Mouse (Mus musculus) gastrocnemius, adult 2 months (tissue): ENCODE measurements at regions not wholly inside any gene's neighbourhood (a gene's known extent, or its start where the extent isn't known, plus 50 kb on each side); places are given as distances from the start of the nearest gene placed in this dataset.

ENCODE experiments used
- DNase-seq: peaks from one replicate; pipeline ENCODE4 v3.0.0; 2022
- H3K27ac ChIP-seq: fragments of 200-600 bp; 2 replicates; pipeline ENCODE4 v1.8.1; 2022; ENCODE audit warnings: mild to moderate bottlenecking
- H3K4me3 ChIP-seq: fragments of 200-600 bp; 2 replicates; pipeline ENCODE4 v1.8.1; 2022; ENCODE audit warnings: mild to moderate bottlenecking, moderate library complexity
- CTCF ChIP-seq: fragments of 200-600 bp; IDR thresholded peaks from 2 replicates; pipeline ENCODE4 v1.8.1; 2022; ENCODE audit warnings: antibody characterized with exemption, mild to moderate bottlenecking, moderate library complexity
- intact Hi-C: fragments of 180-260 bp; cut with DNase I; formaldehyde crosslinking; loops from one replicate; pipeline ENCODE4 v1.15.1; 2025

DNA sequence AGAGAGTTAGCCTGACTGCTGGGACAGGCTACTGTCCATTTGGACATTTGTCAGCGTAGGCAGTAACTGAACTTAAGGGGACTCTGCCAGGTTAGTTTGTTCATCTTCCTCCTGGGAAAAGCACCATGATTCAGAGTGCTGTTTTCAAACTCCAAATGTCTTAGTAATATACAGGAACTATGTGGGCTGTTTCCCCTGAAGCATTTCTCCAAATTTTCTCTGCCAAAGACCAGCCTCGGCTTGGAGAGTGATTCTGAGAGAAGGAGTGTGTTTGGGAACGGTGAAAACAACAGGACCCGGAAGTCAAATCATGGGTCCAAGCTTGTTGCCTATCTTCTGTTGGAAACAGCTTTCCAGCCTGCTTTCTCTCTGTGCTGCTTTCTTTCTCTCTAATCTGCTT lies 52.1 kb downstream of the Rprm start:
- TF ChIP-seq CTCF = no peak
- Histone ChIP-seq H3K4me3 (no peak overlapping the region), H3K27ac (peak overlapping the region; percentile 35; the same call in 1 of the 2 replicates)
- intact Hi-C loops = no loop called here
- DNase-seq = peak; percentile 20

DNA sequence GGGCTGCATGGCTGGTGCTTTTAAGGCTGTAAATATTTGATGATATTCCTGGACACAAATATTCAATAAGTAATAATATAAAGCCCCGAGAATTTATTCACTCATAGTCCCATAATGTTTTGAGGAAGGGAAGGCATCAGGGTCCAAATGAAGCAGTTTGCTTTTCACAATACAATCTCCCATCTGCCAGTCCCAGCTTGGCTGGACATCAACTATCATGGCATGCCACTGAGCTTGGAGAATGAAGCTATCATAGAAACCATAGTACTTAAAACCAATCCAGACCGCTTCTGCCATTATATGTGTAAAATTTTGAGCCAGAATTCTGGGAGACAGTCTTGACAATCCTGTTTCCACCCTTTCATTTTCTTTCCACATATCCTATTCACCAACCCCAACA lies 56.5 kb downstream of the Rprm start:
- intact Hi-C loops = no loop called here
- no peak for DNase-seq
- Histone ChIP-seq H3K27ac (no peak overlapping the region), H3K4me3 (no peak overlapping the region)
- TF ChIP-seq CTCF = no peak

DNA sequence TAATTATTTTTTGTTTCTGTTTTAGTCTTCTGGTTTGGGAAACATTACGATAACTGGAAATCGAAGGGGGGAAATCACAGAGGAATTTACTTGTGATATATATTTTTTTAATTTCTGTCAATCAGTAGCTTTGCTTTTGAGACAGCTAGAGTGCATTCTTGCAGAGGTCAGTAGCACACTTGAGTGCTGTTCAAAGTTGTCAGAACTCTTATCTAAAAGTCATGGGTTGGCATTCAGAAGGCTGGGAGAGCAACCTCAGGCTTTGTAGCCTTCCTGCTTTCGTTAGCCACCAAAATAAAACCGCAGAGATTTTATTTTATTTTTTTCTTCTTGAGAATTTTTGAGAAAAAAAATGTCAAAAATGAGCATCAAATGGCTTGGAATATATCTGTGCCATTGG lies 62.6 kb downstream of the Rprm start:
- H3K27ac ChIP-seq = no peak overlapping the region
- no peak for DNase-seq
- no peak overlapping the region for H3K4me3 ChIP-seq
- intact Hi-C loops = no loop called here
- TF ChIP-seq CTCF = no peak

DNA sequence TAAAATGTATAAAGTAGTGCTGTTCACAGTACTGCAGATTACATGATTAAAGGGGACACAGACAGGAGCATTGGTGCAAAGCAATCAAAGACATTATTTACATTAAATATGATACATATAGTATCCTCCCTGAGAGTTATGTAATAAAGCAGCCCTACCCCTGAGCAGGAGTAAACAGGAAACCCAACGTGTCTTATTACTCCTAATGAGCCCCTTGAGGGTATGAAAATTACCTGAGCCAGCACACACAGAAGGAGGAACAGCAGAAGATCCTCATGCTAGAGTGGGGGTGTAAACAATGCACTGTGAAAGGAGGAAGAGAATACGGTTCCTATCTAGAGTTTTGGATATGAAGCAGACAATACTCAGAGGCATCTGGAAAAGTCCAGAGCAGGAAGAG lies 95.2 kb downstream of the Rprm start:
- no peak for DNase-seq
- Histone ChIP-seq H3K4me3 (no peak overlapping the region), H3K27ac (no peak overlapping the region)
- intact Hi-C loops = no loop called here
- no peak for TF ChIP-seq CTCF

DNA sequence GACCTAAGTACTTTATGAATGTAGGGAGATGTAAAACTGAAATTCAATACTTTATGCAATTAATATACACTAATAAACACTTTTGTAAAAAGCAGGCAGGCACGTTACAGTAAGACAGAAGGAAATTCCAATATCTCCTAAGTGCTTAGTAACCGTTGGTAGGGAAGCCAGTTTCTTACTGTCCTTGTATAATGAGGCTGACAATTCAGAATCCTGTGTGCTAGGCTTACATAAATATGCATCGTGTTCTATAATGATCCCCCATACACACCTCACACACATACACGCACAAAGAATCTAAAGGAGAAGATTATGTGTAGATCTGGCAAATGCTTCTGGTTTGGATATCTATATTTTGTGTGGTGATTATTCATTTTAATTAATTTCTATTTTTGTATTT lies 109.6 kb downstream of the Rprm start:
- DNase-seq = no peak
- intact Hi-C loops = no loop called here
- Histone ChIP-seq H3K4me3 (no peak overlapping the region), H3K27ac (no peak overlapping the region)
- no peak for TF ChIP-seq CTCF

DNA sequence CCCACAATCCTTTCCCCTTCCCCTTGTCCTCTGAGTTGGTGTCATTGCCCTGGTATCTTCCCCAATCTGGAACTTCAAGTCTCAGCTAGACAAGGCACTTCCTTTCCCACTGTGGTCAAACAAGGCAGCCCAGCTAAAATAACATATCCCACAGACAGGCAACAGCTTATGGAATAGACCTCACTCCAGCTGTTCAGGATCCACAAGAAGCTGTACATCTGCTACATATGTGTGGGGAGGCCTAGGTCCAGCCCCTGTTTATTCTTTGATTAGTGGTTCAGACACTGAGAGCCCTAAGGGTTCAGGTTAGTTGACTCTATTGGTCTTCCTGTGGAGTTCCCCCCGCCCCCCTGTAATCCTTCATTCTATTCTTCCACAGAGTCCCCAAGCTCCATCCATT lies 124.9 kb downstream of the Rprm start:
- TF ChIP-seq CTCF = no peak
- Histone ChIP-seq H3K4me3 (no peak overlapping the region), H3K27ac (no peak overlapping the region)
- no peak for DNase-seq
- intact Hi-C loops = no loop called here

DNA sequence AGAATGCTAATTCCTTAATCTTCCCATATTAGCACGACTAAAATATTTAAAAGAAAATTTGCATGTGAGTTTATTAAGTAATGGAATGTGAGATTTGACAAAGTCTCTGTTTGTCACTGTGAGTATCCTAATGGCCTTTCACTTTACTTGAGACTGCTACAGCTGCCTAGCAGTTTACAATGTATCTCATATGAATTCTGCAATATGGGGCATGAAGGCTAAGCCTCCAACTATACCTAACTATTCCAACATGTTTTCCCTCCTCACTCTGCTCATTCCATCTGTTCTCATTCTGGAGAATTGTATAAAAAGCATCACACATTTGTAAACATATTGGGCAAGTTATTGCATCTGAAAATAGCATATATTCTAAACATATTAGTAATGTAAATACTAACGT lies 137.1 kb downstream of the Rprm start:
- DNase-seq = no peak
- no peak overlapping the region for H3K4me3 ChIP-seq
- intact Hi-C loops = no loop called here
- H3K27ac ChIP-seq = no peak overlapping the region
- no peak for TF ChIP-seq CTCF

DNA sequence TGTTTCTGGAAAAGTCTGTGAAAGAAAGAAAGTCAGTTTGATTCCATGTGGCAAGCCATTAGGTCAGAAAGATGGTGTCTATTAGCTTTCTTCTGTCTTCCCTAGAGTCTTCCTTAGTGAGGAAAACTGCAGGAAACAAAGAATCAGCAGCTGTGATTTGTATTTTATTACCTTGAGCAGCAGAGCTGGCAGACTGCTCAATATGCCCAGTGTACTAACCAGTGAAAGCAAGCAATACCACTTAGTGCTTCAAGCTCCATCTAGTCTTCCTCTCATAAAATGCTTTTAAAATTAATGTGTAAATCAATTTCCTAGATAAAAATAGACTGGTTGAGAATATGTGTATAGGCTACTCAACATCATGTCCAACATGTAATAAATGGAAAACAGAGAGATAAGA lies 137.8 kb downstream of the Rprm start:
- no peak overlapping the region for H3K4me3 ChIP-seq
- no peak overlapping the region for H3K27ac ChIP-seq
- no peak for TF ChIP-seq CTCF
- intact Hi-C loops = no loop called here
- DNase-seq = no peak

DNA sequence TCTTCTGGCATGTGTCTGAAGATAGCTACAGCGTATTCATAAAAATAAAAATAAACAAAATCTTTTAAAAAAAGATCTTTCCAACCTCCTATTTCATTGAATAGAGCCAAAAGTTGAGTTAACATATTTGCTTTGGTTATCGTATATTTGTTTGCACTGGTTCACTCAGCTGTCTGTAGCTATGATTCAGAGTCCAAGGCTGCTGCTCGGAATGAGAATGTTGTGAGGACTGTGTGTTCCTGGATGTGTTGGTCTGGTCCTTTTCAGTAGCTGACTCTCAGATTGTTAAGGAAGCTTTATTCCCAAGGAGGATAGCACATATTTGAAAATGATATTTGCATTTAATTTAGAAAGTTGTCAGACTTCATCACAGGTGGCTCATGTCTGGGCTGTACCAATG lies 173.5 kb downstream of the Rprm start:
- no peak for TF ChIP-seq CTCF
- no peak for DNase-seq
- intact Hi-C loops = no loop called here
- Histone ChIP-seq H3K4me3 (no peak overlapping the region), H3K27ac (no peak overlapping the region)
